Mouse (Mus musculus) kidney, adult 2 months (tissue): ENCODE results near the gene Myoc.

Experiments used
- CTCF ChIP-seq: fragments of 200-500 bp; conservative IDR thresholded peaks from 2 replicates; pipeline ENCODE4 v1.5.1; 2011; ENCODE audit warnings: low read depth, mild to moderate bottlenecking, control low read depth, low read length, moderate library complexity, mixed read lengths; ENCODE audit not compliant: insufficient read depth, insufficient read length
- POLR2A ChIP-seq: fragments of 200-500 bp; IDR thresholded peaks from one replicate; pipeline ENCODE4 v1.6.1; 2011; ENCODE audit warnings: low read depth, low read length, control low read depth

DNA sequence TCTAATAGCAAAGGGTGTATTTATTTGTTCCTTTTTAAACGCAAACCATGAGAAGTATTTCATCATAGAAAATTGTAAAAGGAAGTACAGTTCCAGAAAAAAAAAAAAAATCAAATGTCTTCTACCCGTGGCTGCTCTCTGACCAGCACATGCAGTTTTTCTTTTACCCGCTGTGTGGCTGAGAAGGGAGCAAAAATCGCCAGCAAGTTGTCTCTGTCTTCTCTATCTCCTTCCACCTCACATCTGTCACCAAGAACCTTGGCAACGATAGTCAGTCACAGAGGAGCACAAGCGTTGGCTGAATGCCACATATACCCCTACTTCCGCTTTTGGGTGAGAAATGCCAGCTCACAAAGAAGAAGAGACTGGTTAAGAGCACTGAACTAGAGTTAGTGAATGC lies 13.7 kb upstream of the Myoc start:
- TF ChIP-seq POLR2A = no peak
- TF ChIP-seq CTCF = no peak
